Mouse (Mus musculus) thymus, postnatal 25 days (tissue): ENCODE measurements around the gene Astn2.

ENCODE experiments used
- DNase-seq: peaks from one replicate; pipeline ENCODE4 v3.0.0; 2022

Astn2 gene

DNA sequence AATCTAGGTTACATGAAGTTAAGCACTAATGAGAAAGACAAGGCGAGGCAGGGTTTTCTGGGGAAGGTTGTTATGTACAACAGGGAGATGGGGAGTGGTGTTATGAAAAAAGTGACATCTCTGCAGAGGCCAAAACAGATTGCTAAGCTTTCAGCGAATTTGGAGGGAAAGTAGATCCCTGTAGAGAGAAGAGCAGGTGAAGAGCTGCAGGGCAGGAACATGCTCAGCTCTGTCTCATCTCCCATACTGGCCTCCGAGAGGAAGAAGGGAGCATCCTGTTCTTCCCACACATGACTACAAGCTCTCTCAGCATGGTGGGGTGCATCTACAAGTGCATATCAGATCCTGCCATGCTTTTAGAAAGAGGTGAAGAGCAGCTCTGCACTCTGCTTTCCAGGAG is 245.7 kb downstream of the Astn2 start:
- no peak for DNase-seq

DNA sequence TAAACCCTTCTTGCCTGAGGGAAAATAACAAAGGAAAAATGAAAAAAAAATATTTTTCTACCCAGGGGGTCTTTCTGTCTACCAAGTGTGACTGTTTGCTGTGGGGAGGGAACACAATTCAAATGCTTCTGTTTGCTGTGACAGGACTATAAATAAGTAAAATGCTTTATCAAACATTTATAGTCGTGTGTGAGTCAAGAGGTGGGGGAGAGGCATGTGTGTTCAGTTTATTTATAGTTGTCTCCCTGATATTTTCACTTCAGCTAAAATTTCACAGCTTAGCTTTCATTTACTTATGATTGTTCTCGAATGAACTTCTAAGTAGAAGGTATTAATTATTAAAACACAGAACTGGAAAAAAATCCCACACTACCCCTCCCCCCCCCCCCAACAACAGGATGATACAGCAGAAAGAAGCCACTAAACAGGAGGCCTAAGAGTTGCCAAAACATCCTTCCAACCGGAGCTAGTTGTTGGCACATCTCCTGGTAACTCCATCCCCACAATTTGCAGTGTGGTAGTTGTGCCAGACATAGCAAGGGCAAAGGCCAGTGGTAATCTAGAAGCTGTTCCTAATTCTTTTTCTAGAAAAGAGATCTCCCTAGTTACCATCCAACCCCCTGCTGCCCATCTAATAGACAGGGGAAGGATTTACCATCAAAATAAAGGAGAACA is 246.8 kb downstream of the Astn2 start:
- DNase-seq, result no peak

DNA sequence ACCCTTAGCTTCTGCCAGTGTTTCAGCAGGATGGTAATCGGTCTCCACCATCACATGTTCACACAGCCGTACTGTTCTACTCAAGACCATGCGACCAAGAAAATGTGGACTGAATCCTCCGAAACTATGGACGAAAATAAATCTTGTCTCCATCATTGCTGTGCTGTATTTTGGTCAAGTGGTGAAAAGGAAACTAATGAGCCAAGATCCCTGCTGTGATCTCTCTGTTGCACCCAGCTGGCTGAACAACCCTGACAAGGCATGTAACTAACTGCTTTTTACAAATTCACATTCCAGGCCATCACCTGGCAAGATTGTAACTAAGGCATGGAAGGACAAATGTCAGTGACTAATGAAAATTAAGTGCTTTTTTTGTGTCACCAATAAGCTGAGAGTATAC is 257.9 kb downstream of the Astn2 start:
- no peak for DNase-seq

DNA sequence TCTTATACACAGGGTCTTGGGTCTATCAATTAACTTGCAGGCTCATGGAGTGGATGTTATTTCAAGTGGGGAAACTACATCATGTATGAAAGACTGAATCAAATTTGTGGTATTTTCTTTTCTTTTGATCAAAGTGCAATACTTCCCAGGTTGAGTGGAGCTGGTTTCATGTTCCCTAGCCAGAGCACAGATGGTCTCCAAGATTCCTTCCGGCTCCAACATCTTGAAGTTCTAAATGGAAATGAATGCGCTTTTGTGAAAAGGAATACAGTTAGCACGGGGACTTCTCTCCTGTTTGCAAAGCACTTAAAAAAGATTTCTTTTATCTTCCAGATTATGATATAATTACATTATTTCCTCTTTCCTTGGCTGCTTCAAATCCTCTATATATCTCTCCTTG is 278.2 kb downstream of the Astn2 start:
- DNase-seq, result no peak

DNA sequence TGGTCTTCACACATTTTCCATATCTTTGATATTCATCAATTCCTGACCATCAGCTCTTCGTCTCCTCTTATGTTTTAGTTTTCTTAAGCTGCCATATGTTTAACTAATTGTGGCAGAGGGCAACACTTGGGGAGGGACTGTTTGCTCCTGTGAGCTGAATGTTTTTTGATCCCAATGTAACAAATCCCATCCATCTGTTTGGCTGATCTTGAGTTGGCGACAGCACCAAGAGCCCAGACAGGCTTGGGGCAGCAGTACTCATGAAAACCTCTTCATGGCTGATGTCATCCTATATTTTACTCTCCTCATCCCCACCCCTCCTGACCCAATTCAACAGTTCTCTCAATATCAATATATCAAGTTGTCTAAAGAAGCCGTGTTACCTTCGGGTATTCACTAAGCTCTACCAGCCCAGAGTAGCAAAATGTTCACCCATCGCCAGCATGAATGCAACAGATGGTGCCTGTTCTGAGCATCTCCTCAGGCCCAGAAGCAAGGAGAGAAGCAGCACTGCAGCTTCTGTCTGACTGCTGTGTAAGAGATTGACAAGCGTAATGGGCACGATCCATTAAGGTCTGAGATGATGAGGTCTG is 281.5 kb downstream of the Astn2 start:
- no peak for DNase-seq

DNA sequence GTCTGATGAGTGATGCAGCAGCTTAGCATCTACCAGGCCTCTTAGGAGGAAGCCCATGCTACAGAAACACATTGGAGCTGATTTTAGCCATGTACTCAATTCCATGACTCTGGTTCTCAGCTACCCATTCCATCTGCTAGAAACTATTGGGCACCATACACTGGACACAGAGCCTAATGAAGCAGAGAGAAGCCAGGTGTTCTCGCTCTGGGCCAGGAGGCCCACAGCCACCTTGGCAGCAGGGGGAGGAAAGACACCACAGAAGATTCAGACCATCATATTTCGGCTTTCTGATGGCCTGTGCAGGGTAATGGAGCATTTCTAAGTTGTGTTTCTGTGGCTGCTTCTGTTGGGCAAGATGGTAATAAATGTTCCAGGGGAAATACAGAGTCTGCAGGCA is 290.2 kb downstream of the Astn2 start:
- no peak for DNase-seq

DNA sequence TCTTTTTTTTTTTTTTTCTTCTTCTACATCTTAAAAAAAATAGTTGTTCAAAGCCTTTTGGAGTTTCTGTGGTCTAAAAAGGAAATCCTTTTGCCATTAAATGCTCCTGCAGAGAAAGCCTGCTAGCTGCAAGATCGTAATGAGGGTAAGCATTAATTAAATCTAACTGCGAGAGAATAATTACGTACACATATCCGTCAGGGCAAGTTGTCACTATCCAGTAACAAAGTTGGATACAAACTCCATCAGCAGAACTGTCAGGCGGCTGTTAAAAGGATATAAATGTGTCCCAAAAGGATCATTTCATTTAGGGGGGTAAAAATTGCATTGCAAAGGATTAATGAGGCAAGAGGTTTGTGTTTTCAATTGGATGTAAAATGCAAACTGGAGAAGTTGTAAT is 302.4 kb downstream of the Astn2 start:
- no peak for DNase-seq

DNA sequence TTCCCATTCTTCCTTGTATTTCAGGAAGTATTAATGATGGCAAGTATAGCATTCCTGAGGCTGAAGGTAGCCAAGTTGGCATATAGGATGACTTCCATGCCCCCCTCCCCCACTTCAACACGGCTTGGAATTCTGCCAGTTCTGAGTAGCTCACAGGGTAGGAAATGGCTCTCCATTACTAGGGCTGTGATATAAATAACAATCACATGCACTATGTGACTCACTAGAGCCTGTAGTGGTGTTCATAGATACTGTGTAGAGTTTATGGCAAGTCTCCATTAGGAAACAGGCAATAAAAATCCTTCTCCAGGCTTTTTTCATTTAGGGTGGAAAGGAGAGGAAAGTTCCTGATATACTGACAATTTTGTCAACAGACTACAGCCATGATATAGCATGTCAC is 306.8 kb downstream of the Astn2 start:
- no peak for DNase-seq

DNA sequence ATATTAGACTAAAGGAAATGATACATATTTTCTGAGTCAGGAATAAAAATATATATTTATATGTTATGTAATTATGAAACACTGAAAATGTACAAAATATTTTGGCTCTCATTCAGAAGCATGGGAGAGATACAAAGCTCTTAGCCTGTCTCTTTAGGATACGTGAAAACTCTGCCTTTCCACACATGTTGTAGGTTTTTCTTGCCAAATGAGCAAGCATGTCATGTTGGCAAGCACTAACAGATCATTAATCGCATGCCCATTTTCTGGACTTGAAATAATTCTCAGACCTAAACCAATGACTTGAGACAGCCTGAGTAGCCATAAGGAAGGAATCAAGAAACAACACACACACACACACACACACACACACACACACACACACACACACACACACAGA is 308.3 kb downstream of the Astn2 start:
- no peak for DNase-seq

DNA sequence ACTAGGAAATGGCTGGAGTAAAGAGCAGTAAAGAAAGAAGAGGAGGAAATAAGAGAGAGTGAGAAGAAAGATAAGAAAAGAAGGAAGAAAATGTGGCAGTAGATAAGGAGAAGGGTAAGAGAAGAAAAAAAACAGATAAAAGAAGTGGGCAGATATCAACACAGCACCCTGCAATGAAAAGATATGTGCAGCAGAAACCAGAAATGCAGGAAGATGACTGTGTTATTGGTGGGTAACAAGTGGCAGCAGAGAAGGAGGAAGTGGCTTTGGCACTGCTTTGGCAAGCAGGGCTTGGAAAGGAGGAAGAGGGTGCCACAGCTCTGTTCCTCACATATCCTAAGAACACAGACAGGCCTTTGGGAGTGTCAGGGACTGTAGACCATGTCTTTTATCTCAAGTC is 347.2 kb downstream of the Astn2 start:
- DNase-seq, result no peak

DNA sequence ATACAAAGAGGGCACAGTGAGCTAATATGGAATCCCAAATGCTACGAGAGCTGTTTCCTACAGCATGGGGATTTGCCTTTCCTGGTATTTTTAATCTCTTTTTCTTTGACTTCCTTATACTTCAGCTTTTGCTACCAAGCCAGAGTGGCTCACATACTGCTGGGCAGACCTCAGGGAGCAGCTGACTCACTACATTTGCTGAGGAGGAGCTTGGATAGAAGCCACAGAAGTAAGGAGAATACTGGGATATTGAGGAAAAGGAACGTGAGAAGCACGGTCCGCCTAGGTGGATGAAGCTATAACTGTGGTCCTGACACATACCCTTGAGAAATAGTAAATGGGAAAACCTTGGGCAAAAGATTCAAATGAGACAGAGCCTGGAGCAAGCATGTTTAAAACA is 348.7 kb downstream of the Astn2 start:
- no peak for DNase-seq

DNA sequence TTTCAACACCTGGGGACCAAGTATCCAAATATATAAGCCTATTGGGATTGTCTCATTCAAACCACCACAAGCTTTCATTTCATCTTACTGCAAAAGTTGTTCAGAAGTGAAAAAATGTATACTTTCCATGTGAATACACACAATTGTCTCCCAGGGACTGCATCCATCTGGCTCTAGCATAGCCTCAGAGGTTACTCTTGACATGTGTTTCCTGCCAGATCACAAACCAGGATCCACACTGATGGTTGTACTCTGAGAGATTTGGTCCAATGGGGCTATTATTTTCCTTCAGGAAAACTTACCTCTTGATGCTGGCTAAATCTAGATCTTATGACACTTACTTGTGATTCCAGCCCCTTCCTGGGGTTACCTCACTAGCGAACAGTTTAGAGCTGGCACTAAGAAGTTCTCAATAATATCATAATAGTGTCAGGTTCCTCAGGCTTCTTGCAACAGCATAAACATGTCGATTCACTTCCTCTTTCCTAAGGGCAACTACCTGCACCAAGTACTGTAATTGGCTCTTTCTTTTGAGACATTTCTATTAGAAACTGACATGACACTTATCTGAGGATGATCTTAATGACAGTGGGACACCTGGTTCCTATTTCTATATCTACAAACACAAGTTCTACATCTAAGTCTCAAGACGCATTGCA is 361.3 kb downstream of the Astn2 start:
- no peak for DNase-seq

DNA sequence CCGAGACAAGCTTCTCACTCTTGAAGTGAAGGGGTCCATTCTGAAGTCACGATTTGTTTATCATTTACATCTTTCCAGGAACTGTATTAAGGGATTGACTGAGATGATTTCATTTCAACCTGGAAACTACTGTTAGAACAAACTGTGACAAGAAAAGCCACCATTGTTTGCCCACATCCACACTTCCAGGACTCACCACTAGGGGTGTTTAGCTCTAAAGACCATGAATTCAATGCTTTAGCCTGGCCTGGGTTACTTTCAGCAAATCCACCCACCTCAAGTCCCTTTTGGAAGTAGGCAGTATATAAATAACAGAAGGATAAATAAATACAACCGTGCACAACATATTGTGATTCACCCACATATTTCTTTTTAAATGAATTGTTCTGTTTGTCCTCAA is 370.6 kb downstream of the Astn2 start:
- DNase-seq, result no peak

DNA sequence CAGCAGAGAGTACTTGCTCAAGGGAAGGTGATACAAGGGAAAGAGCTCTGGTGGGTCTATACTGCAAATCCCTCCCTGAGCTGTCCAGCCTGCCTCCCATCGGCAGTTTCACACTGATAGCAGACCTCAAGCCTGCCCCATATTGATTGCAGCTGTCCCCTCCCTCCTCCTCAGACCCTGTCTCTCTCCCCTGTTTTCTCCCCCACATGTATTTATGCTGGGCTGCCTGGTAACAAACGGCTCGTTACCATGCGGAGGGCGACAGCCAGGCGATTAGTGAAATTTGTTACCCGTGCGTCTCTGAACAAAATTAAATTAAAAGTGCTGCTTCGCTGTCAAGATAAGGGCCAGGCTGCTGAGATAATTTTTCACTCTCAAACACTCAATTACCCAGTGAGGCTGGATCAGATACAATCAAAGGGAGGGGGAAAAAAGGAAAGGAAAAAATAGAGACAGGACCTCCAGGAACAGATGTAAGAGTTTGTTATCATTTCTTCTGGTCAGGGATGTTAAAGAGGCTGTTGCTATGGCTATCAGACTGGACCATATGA is 373.0 kb downstream of the Astn2 start:
- no peak for DNase-seq

DNA sequence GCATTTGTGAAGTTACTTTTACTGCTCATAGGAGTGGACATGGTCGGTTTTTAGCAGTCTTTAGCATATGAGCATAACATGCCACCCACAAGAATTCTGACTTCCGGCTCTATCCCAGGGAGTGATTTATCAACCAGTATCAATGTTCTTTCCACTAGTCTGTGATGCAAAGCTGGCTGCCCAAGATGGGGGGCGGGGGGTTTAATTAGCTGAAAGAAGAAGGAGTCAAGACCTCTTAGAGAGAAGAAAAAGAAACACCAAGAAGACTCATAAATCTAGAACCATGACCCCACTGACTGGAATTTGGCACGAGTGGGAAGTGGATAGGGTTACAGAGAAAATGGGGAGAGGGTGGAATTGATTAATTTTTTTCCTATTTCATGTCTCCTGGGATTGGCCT is 374.5 kb downstream of the Astn2 start:
- no peak for DNase-seq

DNA sequence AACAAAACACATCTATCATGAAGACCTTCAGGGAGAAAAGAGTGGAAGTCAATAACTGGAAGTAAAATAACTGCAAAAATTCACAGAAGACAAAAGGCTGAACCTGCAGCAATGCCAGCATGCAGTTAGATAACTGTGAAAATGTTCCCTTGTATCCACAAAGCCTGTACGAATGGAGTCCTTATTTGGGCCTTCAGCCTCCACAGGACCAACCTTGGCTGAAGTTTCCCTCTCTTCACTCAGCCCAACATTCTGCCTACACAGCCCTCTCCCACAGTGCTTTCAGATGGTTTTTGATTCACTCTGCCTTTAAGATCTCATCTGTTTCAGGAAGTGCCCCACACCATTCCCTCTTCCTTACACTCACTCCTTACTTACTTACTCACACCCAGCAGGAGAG is 376.5 kb downstream of the Astn2 start:
- DNase-seq, result no peak

DNA sequence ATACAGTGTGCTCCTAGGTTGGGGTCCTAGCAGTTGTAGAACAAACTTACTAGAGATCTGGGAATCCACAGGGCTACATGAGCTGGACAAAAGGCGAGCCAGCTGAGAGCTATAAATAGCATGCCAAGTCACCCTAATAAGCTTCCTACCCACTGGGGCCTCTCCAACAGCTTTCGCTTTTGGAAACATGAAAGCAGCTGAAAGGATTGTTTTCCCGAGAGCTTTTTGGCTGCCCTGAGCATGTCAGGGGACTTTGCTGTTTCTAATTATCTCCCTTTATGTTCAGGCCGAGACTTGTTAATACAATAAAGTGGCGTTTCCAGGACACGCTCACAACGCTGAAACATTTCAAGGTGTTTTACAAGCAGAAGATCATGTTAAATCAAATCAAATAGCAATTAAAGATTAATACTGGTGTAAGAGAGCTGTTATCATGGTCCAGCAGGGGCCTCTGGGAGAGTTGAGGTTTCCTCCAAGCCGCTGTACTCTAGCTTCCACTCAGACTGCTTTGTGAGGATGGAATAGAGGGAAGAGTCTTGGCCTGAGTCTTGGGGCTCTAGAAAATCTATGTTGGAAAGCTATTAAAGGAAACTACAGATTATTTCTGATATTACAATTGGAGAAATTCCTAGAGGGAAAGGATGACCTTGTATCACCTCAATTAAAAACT is 378.9 kb downstream of the Astn2 start:
- DNase-seq, result no peak

DNA sequence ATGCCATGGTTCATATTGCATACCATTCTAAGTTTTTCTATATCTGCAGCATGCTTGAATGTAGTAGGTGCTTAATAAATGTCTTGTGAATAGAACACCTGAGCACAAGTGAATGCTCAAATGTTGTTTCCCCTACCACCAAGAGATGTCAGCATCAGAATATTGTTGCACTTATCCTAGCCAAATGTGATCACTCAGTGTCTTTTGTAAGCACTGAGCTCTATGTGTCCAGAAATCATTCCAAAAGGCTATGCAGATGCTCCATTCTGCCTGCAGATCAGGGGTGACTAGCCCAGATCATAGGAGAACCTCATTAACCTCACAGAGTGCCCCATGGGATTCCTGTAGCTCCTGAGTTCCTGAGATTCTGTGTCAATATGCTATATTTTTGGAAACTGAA is 401.5 kb downstream of the Astn2 start:
- no peak for DNase-seq

DNA sequence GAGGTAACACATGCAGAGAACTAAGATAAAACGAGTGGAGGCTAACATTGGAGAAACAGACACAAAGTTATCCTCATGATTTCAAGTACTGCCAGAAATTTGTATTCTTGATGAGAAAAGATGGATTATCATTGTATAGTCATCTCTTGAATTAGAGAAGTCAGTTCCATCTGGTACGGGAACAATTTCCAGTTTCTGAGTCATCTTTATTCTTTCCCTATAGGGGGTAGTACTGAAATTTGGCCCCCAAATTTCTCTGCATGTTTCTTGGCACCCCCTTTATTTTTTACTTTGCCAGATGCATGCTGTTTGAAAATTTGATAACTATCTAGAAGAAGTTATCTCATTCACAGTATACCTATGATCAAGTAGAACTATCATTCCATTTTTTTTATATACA is 420.8 kb downstream of the Astn2 start:
- no peak for DNase-seq

DNA sequence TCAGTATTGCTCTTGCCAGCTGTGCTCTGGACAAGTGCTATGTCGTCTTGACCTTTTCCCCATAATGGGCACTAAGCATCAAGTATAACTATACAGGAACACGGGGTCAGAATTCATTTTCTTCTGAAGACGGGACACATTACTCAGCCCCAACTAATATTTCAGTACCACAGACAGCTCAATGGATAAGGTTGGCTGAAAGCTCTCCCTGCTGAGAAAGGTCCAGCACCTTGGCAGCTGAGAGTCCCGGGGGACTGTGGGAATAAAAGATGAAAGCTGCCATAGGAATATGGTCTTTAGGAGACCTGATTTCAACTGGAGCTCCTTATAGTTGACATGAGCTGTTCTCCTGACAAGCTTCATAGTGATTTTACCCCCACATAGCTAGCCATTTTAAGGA is 421.5 kb downstream of the Astn2 start:
- DNase-seq, result no peak

DNA sequence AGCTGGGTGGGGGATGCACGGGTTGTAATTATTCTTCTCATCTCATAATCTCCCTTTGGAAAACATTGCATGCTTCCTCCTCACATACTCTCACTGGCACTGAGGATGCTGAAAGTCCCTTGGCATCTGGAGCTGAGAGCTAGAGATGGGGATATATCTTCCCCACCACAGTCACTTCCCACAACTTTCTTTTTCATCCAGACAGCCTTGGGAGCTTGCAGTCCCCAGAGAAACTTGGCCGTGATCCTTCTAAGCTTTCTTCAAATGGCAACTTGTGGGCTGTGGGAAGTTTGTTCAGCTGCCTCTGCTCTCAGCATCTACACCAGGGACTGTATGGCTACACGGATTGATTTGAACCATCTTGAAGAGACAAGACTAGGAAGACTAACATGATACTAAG is 428.2 kb downstream of the Astn2 start:
- DNase-seq, result no peak

DNA sequence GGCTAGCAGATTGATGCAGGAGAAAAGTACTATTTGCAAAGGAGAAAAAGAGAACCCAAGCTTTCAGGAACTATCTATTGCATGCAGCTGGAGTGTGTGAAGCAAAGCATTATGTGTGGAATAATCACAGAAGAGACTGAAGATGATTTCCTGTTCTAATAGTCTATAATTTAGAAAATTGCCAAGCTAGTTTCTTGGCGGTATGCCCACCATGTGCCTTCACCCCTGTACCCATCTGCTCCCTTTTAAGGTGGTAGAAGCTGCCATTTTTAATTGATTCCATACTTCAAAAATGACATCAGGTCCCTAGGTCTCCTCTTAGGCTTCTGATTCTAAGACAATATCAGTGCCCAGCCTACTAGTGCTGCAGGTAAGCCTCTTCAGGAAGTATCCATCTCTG is 432.0 kb downstream of the Astn2 start:
- DNase-seq, result no peak

DNA sequence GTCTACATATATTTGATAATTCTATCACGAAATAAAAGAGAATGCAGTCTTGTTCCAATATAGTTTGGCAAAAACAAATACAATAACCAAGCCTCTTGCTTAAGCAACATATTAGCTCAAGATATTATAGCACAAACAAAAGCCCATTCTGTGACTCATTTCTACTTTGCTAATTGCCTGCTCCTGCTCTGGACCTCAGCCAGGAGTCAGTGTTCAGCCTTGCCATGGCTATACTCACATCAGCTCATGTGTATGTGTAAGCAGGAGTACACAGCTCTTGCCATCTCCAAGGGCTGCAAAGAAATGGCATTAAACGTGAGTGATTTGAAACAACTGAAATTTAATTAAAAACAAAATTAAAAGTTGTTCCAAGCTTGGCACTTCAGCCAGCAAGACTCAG is 435.1 kb downstream of the Astn2 start:
- DNase-seq, result no peak

DNA sequence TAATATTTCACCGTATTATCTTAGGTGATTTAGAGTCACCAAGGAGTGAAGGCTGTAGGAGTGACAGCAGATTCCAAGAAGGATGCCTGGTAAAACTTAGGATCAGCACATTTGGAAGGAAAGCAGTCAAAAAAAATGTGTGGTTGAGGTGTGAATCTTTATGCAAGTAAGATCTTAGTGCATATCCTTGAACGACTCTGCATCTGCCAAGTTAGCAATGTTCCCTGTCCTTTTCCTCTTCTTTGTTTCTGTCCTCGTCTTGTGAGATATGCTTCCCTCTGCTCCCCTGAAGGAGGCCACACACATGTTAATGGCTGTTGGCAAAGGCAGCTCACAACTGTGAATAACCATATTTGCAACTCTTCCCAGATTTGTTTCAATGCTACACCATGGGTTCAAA is 439.8 kb downstream of the Astn2 start:
- DNase-seq, result no peak
